ENCODE assay signal across 20 mouse cellular contexts in the genomic region with DNA sequence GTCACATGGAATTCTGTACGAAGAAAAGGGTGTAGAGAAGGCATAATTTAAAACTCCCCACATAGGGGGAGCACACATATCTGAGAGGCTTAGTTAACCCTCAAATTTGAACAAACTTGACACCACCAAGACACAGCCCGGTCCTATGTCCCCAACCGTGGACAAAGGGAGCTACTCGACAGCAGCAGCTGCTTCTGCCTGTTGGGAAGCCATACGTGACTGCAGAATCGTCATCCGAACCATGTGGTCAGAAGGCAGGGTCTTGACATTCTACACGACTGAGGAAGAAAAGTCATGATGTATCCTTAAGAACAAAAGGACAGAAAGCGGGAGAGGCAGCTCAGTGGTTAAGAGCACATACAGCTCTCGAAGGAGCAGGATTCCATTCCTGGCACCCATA. TPM values are rescaled to one million over a fixed set of nuclear protein-coding genes. Genes with fewer than 3 reads are reported as not detected.
DNase-seq lines count a peak whose midpoint lies in the region; ATAC-seq and TF ChIP-seq lines count a peak whose summit lies in the region.
"Had no signal": no experiment of that assay in that cellular context is flagged by ENCODE, and none has a peak within 500 bp of the region (broad histone marks: within the 10 kb centered on the region; RNA-seq: fewer than 3 reads in every experiment).

No protein-coding gene starts in this region.

- H3K9ac ChIP-seq in intestine, embryonic 14.5 days (ENCODE audit: low read length) = no peak overlapping the region
- H3K9ac ChIP-seq in intestine, postnatal 0 days (ENCODE audit: low read depth, low read length) = no peak overlapping the region
- H3K9ac ChIP-seq in lung, embryonic 14.5 days = no peak overlapping the region
- H3K9ac ChIP-seq in intestine, embryonic 15.5 days = no peak overlapping the region
- no peak overlapping the region for H3K9ac ChIP-seq in forebrain, embryonic 13.5 days
- H3K9ac ChIP-seq: embryonic facial prominence, embryonic 13.5 days; forebrain, postnatal 0 days; limb, embryonic 13.5 days; liver, embryonic 14.5 days; neural tube, embryonic 12.5 days had no signal

- H3K4me1 ChIP-seq in intestine, embryonic 14.5 days (replicated peaks; ENCODE audit: control insufficient read depth, insufficient read depth, low read length) = 0 out of 2 replicates have a peak, but pooled peaks cover 8% of the 10 kb centered on the region
- H3K4me1 ChIP-seq in intestine, postnatal 0 days (replicated peaks; ENCODE audit: control insufficient read depth, insufficient read depth, low read length) = no peaks in the 10 kb centered on the region
- H3K4me1 ChIP-seq in lung, embryonic 14.5 days (ENCODE audit: insufficient read depth) = peaks cover 18% of the 10 kb centered on the region
- peaks cover 8% of the 10 kb centered on the region; the same call in 1 of the 2 replicates for H3K4me1 ChIP-seq in intestine, embryonic 15.5 days (replicated peaks)
- H3K4me1 ChIP-seq in forebrain, embryonic 13.5 days = no peaks in the 10 kb centered on the region
- H3K4me1 ChIP-seq: neural tube, embryonic 12.5 days had no signal

- H3K9me3 ChIP-seq in intestine, embryonic 14.5 days (ENCODE audit: control insufficient read depth, low read length) = no peaks in the 10 kb centered on the region
- no peaks in the 10 kb centered on the region for H3K9me3 ChIP-seq in intestine, postnatal 0 days (ENCODE audit: control insufficient read depth)
- H3K9me3 ChIP-seq in lung, embryonic 14.5 days (ENCODE audit: low read depth, low read length) = no peaks in the 10 kb centered on the region
- H3K9me3 ChIP-seq in intestine, embryonic 15.5 days = no peaks in the 10 kb centered on the region
- H3K9me3 ChIP-seq in forebrain, embryonic 13.5 days (replicated peaks) = no peaks in the 10 kb centered on the region
- H3K9me3 ChIP-seq: embryonic facial prominence, embryonic 13.5 days; neural tube, embryonic 12.5 days had no signal

- H3K27me3 ChIP-seq in intestine, embryonic 14.5 days (replicated peaks; ENCODE audit: control insufficient read depth, insufficient read depth, low read length) = no peaks in the 10 kb centered on the region
- no peaks in the 10 kb centered on the region for H3K27me3 ChIP-seq in intestine, postnatal 0 days (replicated peaks; ENCODE audit: control insufficient read depth, insufficient read depth, low read length)
- H3K27me3 ChIP-seq in lung, embryonic 14.5 days (ENCODE audit: insufficient read depth, low read length) = no peaks in the 10 kb centered on the region
- no peaks in the 10 kb centered on the region for H3K27me3 ChIP-seq in intestine, embryonic 15.5 days (replicated peaks)
- no peaks in the 10 kb centered on the region for H3K27me3 ChIP-seq in forebrain, embryonic 13.5 days
- H3K27me3 ChIP-seq: embryonic facial prominence, embryonic 13.5 days; limb, embryonic 13.5 days; neural tube, embryonic 12.5 days had no signal

- no peak overlapping the region for H3K4me3 ChIP-seq in intestine, embryonic 14.5 days (ENCODE audit: low read depth, low read length)
- no peak overlapping the region for H3K4me3 ChIP-seq in intestine, postnatal 0 days (ENCODE audit: low read depth, low read length)
- H3K4me3 ChIP-seq in lung, embryonic 14.5 days (ENCODE audit: low read depth, low read length) = no peak overlapping the region
- H3K4me3 ChIP-seq in intestine, embryonic 15.5 days (replicated peaks) = no peak overlapping the region
- H3K4me3 ChIP-seq in forebrain, embryonic 13.5 days = no peak overlapping the region
- H3K4me3 ChIP-seq: embryonic facial prominence, embryonic 13.5 days; limb, embryonic 13.5 days; neural tube, embryonic 12.5 days had no signal

- H3K36me3 ChIP-seq in intestine, embryonic 14.5 days (ENCODE audit: control insufficient read depth, insufficient read depth, low read length) = no peaks in the 10 kb centered on the region
- no peaks in the 10 kb centered on the region for H3K36me3 ChIP-seq in intestine, postnatal 0 days (ENCODE audit: control insufficient read depth, insufficient read depth)
- H3K36me3 ChIP-seq in lung, embryonic 14.5 days (ENCODE audit: insufficient read depth) = no peaks in the 10 kb centered on the region
- H3K36me3 ChIP-seq in intestine, embryonic 15.5 days = no peaks in the 10 kb centered on the region
- H3K36me3 ChIP-seq in forebrain, embryonic 13.5 days (ENCODE audit: poor library complexity, severe bottlenecking) = no peaks in the 10 kb centered on the region
- H3K36me3 ChIP-seq: embryonic facial prominence, embryonic 13.5 days; limb, embryonic 13.5 days; neural tube, embryonic 12.5 days had no signal

- H3K4me2 ChIP-seq in intestine, embryonic 14.5 days (ENCODE audit: low read length) = no peak overlapping the region
- H3K4me2 ChIP-seq in intestine, postnatal 0 days (replicated peaks; ENCODE audit: low read depth) = no peak overlapping the region
- no peak overlapping the region for H3K4me2 ChIP-seq in lung, embryonic 14.5 days
- H3K4me2 ChIP-seq in intestine, embryonic 15.5 days (replicated peaks) = no peak overlapping the region
- no peak overlapping the region for H3K4me2 ChIP-seq in forebrain, embryonic 13.5 days
- H3K4me2 ChIP-seq: embryonic facial prominence, embryonic 13.5 days; limb, embryonic 13.5 days; midbrain, embryonic 11.5 days; neural tube, embryonic 12.5 days had no signal

- DNase-seq in intestine, embryonic 14.5 days (ENCODE audit: low spot score) = no peak
- no peak for DNase-seq in lung, embryonic 14.5 days
- no peak for DNase-seq in lung, postnatal 25 days (ENCODE audit: low spot score)
- DNase-seq in adrenal gland, adult 18-20 months (ENCODE audit: low spot score in 2 of 2) = no peak
- DNase-seq: adrenal gland, postnatal 10 days; cerebellum, adult 9-10 months; forebrain, postnatal 0 days; gastrocnemius, postnatal 36 days; thymus, adult 18-20 months had no signal

- peak overlapping the region; percentile 48; the same call in 1 of the 2 replicates for H3K27ac ChIP-seq in intestine, embryonic 14.5 days (ENCODE audit: low read depth)
- H3K27ac ChIP-seq in intestine, postnatal 0 days (ENCODE audit: low read depth, low read length) = no peak overlapping the region
- H3K27ac ChIP-seq in lung, embryonic 14.5 days (ENCODE audit: low read depth) = peak overlapping the region; percentile 30; the same call in 1 of the 2 replicates
- H3K27ac ChIP-seq in intestine, embryonic 15.5 days = peak overlapping the region; percentile 48; the same call in 1 of the 2 replicates
- H3K27ac ChIP-seq in forebrain, embryonic 13.5 days = no peak overlapping the region
- H3K27ac ChIP-seq: limb, embryonic 13.5 days; liver, embryonic 14.5 days; neural tube, embryonic 12.5 days had no signal

- WGBS in intestine, embryonic 14.5 days = 60% methylated on average over 10 of the region's 10 CpGs
- 60% methylated on average over 10 of the region's 10 CpGs for WGBS in intestine, postnatal 0 days
- WGBS in lung, embryonic 14.5 days = 57% methylated on average over 10 of the region's 10 CpGs
- 58% methylated on average over 10 of the region's 10 CpGs for WGBS in intestine, embryonic 15.5 days
- WGBS in forebrain, embryonic 13.5 days = 83% methylated on average over 10 of the region's 10 CpGs

- TF ChIP-seq CTCF in intestine, postnatal 0 days (IDR thresholded peaks at IDR 0.05; ENCODE audit: low read depth) = no peak
- TF ChIP-seq CTCF in lung, embryonic 14.5 days (IDR thresholded peaks at IDR 0.05; ENCODE audit: low read depth) = no peak

- ATAC-seq in intestine, embryonic 14.5 days (replicated peaks; ENCODE audit: low FRiP score, low TSS enrichment, low read depth) = no peak
- ATAC-seq in intestine, postnatal 0 days = no peak
- ATAC-seq in lung, embryonic 14.5 days (ENCODE audit: insufficient read depth) = no peak
- ATAC-seq in intestine, embryonic 15.5 days = no peak
- ATAC-seq in forebrain, embryonic 13.5 days = no peak
- ATAC-seq: forebrain, postnatal 0 days had no signal

RNA-seq across cellular contexts. Expression of gene Fbln1, which starts 31.7 kb away (rescaled TPM):
- polyA plus RNA-seq in intestine, embryonic 14.5 days (2014; fragmentation: Nextera tagmentation; extraction: Ambion mirVana) = 236 and 255 TPM in 2 replicates
- 90.5 and 97.9 TPM in 2 replicates for polyA plus RNA-seq in intestine, postnatal 0 days (2015; fragmentation: Nextera tagmentation; extraction: Ambion mirVana)
- 277 and 302 TPM in 2 replicates for polyA plus RNA-seq in lung, embryonic 14.5 days (2014; fragmentation: Nextera tagmentation; extraction: Ambion mirVana)
- polyA plus RNA-seq in intestine, embryonic 15.5 days (2015; fragmentation: Nextera tagmentation; extraction: Ambion mirVana) = 184 and 194 TPM in 2 replicates
- polyA plus RNA-seq in forebrain, embryonic 13.5 days (2015; fragmentation: Nextera tagmentation; extraction: Ambion mirVana) = 62.1 and 63.3 TPM in 2 replicates
- total RNA-seq in adrenal gland, adult 18-20 months (2021) = 10 to 100 TPM; 29.0 to 32.9 TPM

RNA-seq across cellular contexts. Expression of gene Ribc2, which starts 42.2 kb away (rescaled TPM):
- 0.20 and 0.40 TPM in 2 replicates for polyA plus RNA-seq in intestine, embryonic 14.5 days (2014; fragmentation: Nextera tagmentation; extraction: Ambion mirVana)
- polyA plus RNA-seq in intestine, postnatal 0 days (2015; fragmentation: Nextera tagmentation; extraction: Ambion mirVana) = 0.13 TPM in 1 of 2 replicates, not detected in the other
- 0.36 and 0.37 TPM in 2 replicates for polyA plus RNA-seq in lung, embryonic 14.5 days (2014; fragmentation: Nextera tagmentation; extraction: Ambion mirVana)
- polyA plus RNA-seq in intestine, embryonic 15.5 days (2015; fragmentation: Nextera tagmentation; extraction: Ambion mirVana) = 0.08 and 0.19 TPM in 2 replicates
- 0.65 and 0.78 TPM in 2 replicates for polyA plus RNA-seq in forebrain, embryonic 13.5 days (2015; fragmentation: Nextera tagmentation; extraction: Ambion mirVana)
- not detected for total RNA-seq in adrenal gland, adult 18-20 months (2021)
- total RNA-seq: adrenal gland, postnatal 10 days; common myeloid progenitor, adult 5-6 weeks; gastrocnemius, postnatal 36 days had no signal
- polyA plus RNA-seq: large intestine, adult 2 months; liver, embryonic 14.5 days; small intestine, adult 2 months had no signal

RNA-seq across cellular contexts. Expression of gene Smc1b, which starts 42.3 kb away (rescaled TPM):
- 0.22 and 0.23 TPM in 2 replicates for polyA plus RNA-seq in intestine, embryonic 14.5 days (2014; fragmentation: Nextera tagmentation; extraction: Ambion mirVana)
- polyA plus RNA-seq in intestine, postnatal 0 days (2015; fragmentation: Nextera tagmentation; extraction: Ambion mirVana) = 0.07 and 0.18 TPM in 2 replicates
- 0.16 and 0.21 TPM in 2 replicates for polyA plus RNA-seq in lung, embryonic 14.5 days (2014; fragmentation: Nextera tagmentation; extraction: Ambion mirVana)
- polyA plus RNA-seq in intestine, embryonic 15.5 days (2015; fragmentation: Nextera tagmentation; extraction: Ambion mirVana) = 0.11 and 0.21 TPM in 2 replicates
- polyA plus RNA-seq in forebrain, embryonic 13.5 days (2015; fragmentation: Nextera tagmentation; extraction: Ambion mirVana) = 0.13 and 0.21 TPM in 2 replicates
- not detected for total RNA-seq in adrenal gland, adult 18-20 months (2021)
- total RNA-seq: gastrocnemius, postnatal 36 days had no signal
- polyA plus RNA-seq: small intestine, adult 2 months had no signal

Comparison
In these comparisons a context has a peak if more than half of its experiments do, and no peak if none do; other contexts are left out.
1. H3K27ac ChIP-seq: peak in intestine, embryonic 14.5 days (single experiment), lung, embryonic 14.5 days (single experiment) and intestine, embryonic 15.5 days (single experiment); none in intestine, postnatal 0 days (single experiment) and forebrain, embryonic 13.5 days (single experiment).